Mouse (Mus musculus): ENCODE data around the gene Ppp1r9a. TPM values are rescaled to one million over a fixed set of nuclear protein-coding genes. Genes with fewer than 3 reads are reported as not detected.

The Ppp1r9a gene
- polyA plus RNA-seq, 1 experiment: 63.9 TPM

DNA sequence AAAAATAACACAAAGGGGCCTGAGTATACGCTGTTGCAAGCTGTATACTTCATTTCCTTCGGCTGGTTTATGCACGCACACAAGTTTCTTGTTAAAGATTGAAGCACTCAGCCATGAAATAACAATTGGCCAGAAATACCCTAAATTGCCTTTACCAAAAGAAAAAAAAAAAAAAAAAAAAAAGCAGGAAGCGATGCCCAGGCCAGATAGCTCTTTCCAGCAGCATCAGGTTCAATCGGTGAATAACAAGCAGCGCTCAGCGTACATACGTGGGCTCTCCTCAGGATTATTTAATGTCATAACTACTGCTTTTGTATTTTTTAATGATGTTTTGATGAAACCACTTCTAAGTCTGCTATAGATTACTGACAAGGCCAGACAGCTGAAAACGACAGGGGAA lies 262.1 kb downstream of the Ppp1r9a start:
- TF ChIP-seq POLR2A (IDR thresholded peaks at IDR 0.05; ENCODE audit: extremely low read depth, insufficient read depth, low read length) (no peak), CTCF (IDR thresholded peaks at IDR 0.05; ENCODE audit: extremely low read depth, insufficient read depth, low read length) (no peak)
- no peak overlapping the region for H3K27ac ChIP-seq (ENCODE audit: insufficient read depth, low read length)
- 0 out of 2 replicates have a peak, but pooled peaks cover 2% of the 10 kb centered on the region for H3K4me1 ChIP-seq (ENCODE audit: control insufficient read depth, insufficient read depth, low read length)
- H3K4me3 ChIP-seq (ENCODE audit: insufficient read depth, low read length): no peak overlapping the region

DNA sequence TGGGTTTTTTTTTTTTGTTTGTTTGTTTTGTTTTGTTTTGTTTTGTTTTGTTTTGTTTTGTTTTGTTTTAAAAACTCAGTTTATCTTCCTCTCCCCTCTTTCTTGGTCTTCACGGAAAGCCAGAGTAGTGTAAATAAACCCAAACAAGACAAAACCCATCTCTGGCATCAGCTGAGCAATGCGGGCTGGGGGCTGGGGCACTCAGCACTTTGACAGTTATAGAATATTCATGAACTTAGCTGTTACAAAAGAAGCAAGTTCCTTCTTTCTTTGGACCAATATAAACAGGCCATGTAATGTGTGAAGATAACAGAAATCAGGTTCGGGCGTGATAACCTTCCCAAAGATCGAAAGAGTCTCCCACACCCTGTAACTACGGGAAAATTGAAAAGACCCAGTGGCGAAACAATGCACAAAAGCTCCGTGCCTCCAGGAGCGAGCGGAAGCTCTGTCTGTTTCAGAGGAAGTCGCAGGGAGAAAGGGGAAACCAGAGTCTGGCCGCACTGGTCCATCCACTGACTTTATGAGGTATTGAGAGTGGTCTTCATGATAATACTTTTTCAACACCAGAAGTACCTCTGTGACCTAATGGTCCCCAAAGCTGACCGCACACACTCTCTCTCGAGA lies 264.4 kb downstream of the Ppp1r9a start:
- Histone ChIP-seq H3K4me3 (ENCODE audit: insufficient read depth, low read length) (no peak overlapping the region), H3K27ac (ENCODE audit: insufficient read depth, low read length) (peak overlapping the region; percentile 53), H3K4me1 (ENCODE audit: control insufficient read depth, insufficient read depth, low read length) (0 out of 2 replicates have a peak, but pooled peaks cover 2% of the 10 kb centered on the region)
- TF ChIP-seq CTCF (IDR thresholded peaks at IDR 0.05; ENCODE audit: extremely low read depth, insufficient read depth, low read length) (no peak), POLR2A (IDR thresholded peaks at IDR 0.05; ENCODE audit: extremely low read depth, insufficient read depth, low read length) (no peak)

DNA sequence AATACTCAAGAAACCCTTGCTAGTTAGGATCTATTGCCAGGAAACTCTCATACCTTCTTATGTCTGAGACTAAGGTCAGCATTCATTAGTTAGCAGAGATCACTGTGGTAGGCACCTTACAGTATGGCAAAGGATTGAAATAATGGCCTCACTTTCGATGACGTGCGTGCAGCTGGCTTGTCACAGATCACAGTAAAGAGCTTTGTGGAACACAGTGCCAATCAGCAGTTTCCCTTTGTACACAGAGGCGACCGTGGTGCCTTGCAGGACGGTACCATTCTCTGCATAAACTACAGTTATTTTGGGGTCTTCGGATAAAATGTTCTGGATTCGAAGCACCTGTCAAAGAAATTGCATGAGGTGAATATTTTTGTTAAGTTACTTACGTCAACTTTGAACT lies 265.4 kb downstream of the Ppp1r9a start:
- H3K4me1 ChIP-seq (ENCODE audit: control insufficient read depth, insufficient read depth, low read length): 0 out of 2 replicates have a peak, but pooled peaks cover 2% of the 10 kb centered on the region
- TF ChIP-seq CTCF (IDR thresholded peaks at IDR 0.05; ENCODE audit: extremely low read depth, insufficient read depth, low read length): no peak
- no peak for TF ChIP-seq POLR2A (IDR thresholded peaks at IDR 0.05; ENCODE audit: extremely low read depth, insufficient read depth, low read length)
- H3K27ac ChIP-seq (ENCODE audit: insufficient read depth, low read length): no peak overlapping the region
- H3K4me3 ChIP-seq (ENCODE audit: insufficient read depth, low read length): no peak overlapping the region

DNA sequence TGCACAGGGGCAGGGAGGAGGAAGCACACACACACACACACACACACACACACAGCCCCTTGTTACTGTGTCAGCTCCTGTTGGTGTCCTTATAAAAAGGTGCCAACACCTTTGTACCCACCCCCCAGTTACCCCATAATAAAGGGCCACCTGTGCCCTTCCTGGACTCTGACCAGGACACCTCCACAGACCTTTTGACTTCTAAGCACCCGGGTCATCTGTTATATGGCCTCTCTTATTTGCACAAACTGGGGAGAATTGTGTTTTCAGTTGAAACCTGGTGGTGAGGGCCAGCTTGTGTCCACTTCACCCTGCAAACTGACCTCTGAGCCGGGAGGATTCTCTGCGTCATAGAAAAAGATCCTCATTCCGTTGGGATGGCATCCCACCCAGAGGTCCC lies 268.7 kb downstream of the Ppp1r9a start:
- TF ChIP-seq CTCF (IDR thresholded peaks at IDR 0.05; ENCODE audit: extremely low read depth, insufficient read depth, low read length): no peak
- no peak for TF ChIP-seq POLR2A (IDR thresholded peaks at IDR 0.05; ENCODE audit: extremely low read depth, insufficient read depth, low read length)
- Histone ChIP-seq H3K4me3 (ENCODE audit: insufficient read depth, low read length) (no peak overlapping the region), H3K4me1 (ENCODE audit: control insufficient read depth, insufficient read depth, low read length) (0 out of 2 replicates have a peak, but pooled peaks cover 2% of the 10 kb centered on the region), H3K27ac (ENCODE audit: insufficient read depth, low read length) (no peak overlapping the region)

DNA sequence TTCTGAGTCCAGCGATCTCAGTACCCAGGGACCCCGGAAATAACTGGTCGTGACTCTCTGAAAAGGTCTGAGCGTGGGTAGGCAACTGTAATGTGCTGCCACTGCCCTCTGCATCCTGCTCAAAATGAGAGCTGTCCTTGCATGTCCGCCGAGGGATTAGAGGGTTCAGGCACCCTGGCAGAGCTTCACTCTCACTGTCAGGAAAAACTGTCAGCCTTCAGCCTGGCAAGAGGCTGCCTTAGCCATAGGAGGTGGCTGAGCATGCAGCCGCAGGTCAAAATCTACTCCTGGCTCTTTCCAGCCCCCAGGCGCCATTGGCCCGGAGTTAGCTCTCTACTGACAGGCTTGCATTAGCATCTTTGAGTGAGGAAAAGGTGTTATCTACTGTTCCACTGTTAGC lies 269.9 kb downstream of the Ppp1r9a start:
- Histone ChIP-seq H3K4me3 (ENCODE audit: insufficient read depth, low read length) (no peak overlapping the region), H3K4me1 (ENCODE audit: control insufficient read depth, insufficient read depth, low read length) (0 out of 2 replicates have a peak, but pooled peaks cover 2% of the 10 kb centered on the region), H3K27ac (ENCODE audit: insufficient read depth, low read length) (no peak overlapping the region)
- TF ChIP-seq POLR2A (IDR thresholded peaks at IDR 0.05; ENCODE audit: extremely low read depth, insufficient read depth, low read length) (no peak), CTCF (IDR thresholded peaks at IDR 0.05; ENCODE audit: extremely low read depth, insufficient read depth, low read length) (no peak)

DNA sequence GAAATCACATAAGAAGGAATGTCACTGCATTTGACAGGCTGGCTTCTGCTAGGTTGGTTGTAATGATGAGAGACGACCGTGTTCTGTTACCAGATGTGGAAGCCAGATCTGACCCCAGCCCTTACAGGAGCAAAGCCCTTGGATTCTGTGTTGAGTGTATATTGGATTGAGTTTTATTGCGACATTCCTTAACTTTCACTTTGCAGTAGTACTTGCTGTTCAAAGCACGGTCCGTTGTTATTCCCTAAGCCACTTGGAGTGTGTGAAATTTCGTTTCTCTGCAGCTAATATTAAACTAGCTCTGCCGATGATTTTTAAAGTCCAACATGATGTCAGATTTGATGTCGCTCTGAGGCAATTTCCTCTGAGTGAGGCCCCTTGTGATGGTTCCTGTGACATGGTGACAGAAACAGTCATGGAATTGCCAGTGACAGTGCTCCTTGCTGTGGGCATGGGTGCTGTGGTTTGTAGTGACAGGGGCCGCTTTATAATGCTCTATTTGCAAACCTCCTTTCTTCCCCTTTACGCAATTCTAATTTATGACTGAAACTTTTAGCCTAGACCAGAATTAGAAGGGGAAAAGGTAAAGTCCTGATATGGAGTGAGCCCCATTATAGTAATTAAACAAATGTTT lies 271.6 kb downstream of the Ppp1r9a start:
- no peak overlapping the region for H3K27ac ChIP-seq (ENCODE audit: insufficient read depth, low read length)
- peaks cover 3% of the 10 kb centered on the region; the same call in 1 of the 2 replicates for H3K4me1 ChIP-seq (ENCODE audit: control insufficient read depth, insufficient read depth, low read length)
- TF ChIP-seq CTCF (IDR thresholded peaks at IDR 0.05; ENCODE audit: extremely low read depth, insufficient read depth, low read length) (no peak), POLR2A (IDR thresholded peaks at IDR 0.05; ENCODE audit: extremely low read depth, insufficient read depth, low read length) (no peak)
- no peak overlapping the region for H3K4me3 ChIP-seq (ENCODE audit: insufficient read depth, low read length)

DNA sequence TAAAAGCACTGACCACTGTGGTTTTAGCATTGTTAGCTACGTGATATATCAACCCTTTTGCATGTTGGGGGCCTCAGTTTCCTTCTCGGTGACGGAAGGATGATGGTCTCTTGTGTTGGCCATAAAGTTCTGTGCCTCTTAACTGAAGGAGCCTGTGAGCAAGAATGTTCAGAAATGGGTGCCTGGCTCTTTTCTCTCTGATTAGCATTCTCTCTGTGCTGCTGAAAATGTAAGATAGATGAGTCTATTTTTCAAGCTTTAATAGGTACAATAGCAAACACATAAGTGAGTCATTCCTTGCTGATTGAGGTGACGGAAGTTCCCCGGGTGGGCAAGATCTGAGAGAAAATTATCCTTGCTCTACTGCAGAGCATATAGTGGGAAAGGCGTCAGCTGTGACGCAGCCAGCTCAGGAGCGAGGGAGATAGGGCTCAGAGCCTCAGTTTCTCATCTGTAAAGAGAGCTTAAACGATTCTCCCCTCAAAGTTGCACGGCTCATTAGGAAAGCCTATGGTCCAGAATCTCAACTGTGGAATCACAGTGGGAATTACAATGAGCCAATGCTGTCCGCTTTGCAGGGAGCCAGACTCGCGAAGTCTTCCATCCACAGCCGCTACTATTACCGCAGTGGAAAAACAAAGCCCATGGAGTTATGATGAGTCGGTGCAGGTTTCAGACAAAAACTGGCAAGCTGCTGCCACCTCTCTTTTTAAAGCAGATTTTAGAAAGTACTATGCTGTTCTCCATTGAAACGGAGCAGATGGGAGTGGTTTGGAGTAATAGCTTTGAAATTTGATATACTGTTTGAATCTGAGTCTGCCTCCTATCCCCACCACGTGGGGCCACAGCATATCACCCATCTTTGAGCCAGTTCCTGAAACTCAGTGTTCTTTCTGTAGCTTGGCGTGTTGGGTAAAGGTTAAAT lies 275.5 kb downstream of the Ppp1r9a start:
- Histone ChIP-seq H3K4me1 (ENCODE audit: control insufficient read depth, insufficient read depth, low read length) (peaks cover 3% of the 10 kb centered on the region; the same call in 1 of the 2 replicates), H3K27ac (ENCODE audit: insufficient read depth, low read length) (no peak overlapping the region), H3K4me3 (ENCODE audit: insufficient read depth, low read length) (peak overlapping the region; percentile 21)
- no peak for TF ChIP-seq POLR2A (IDR thresholded peaks at IDR 0.05; ENCODE audit: extremely low read depth, insufficient read depth, low read length)
- TF ChIP-seq CTCF (IDR thresholded peaks at IDR 0.05; ENCODE audit: extremely low read depth, insufficient read depth, low read length): no peak

DNA sequence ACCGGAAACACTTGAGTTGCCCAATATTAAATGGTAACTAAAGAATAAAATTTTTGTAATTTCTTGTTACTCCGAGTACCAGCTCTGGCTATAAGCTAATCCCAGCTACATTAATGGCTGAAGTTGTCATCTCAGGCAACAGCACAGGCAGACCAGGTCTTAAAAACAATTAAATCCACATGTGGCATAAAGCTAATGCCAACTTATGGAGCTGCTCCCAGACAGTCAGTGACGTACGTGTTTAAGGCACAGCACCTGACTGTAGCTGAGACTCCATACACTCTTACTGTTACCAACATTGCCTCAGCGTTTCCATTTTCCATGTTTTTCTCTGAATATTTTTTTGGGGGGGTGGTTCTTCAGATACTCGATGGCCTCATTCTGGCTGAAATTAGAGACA lies 276.5 kb downstream of the Ppp1r9a start:
- peaks cover 3% of the 10 kb centered on the region; the same call in 1 of the 2 replicates for H3K4me1 ChIP-seq (ENCODE audit: control insufficient read depth, insufficient read depth, low read length)
- no peak for TF ChIP-seq POLR2A (IDR thresholded peaks at IDR 0.05; ENCODE audit: extremely low read depth, insufficient read depth, low read length)
- TF ChIP-seq CTCF (IDR thresholded peaks at IDR 0.05; ENCODE audit: extremely low read depth, insufficient read depth, low read length): no peak
- H3K27ac ChIP-seq (ENCODE audit: insufficient read depth, low read length): no peak overlapping the region

DNA sequence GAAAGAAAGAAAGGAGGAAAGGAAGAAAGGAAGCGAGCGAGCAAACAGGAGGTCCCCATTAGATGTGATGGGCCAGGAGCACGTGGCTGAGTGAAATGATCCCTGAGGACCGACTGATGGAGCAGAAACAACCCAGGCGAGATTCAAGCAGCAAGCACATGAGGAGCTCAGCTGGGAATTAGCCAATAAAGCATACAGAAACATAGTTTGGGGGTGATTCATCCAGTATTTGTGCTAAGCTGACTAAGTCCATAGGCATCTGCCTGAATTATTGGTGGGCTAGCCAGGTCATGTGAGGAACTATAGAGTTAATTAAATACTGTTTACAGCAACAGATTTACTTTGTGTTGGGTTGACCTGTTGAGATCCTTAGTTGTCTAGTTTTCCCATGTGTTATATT lies 277.9 kb downstream of the Ppp1r9a start:
- TF ChIP-seq CTCF (IDR thresholded peaks at IDR 0.05; ENCODE audit: extremely low read depth, insufficient read depth, low read length): no peak
- TF ChIP-seq POLR2A (IDR thresholded peaks at IDR 0.05; ENCODE audit: extremely low read depth, insufficient read depth, low read length): no peak
- Histone ChIP-seq H3K4me1 (ENCODE audit: control insufficient read depth, insufficient read depth, low read length) (peaks cover 3% of the 10 kb centered on the region; the same call in 1 of the 2 replicates), H3K4me3 (ENCODE audit: insufficient read depth, low read length) (no peak overlapping the region), H3K27ac (ENCODE audit: insufficient read depth, low read length) (no peak overlapping the region)

More for the DNA sequence above, 276.5 kb downstream of the Ppp1r9a start:
- no peak overlapping the region for H3K4me3 ChIP-seq (ENCODE audit: insufficient read depth, low read length)

Data from cortical plate, adult 2 months (tissue).